Mouse (Mus musculus): ENCODE measurements around the gene Copa. TPM values are rescaled to one million over a fixed set of nuclear protein-coding genes. Genes with fewer than 3 reads are reported as not detected.
A peak's percentile ranks its signal among the peaks of the same experiment; 100 is the strongest.

Gene Copa
- polyA plus RNA-seq, 1 experiment from 2014 or later, result 176 TPM

DNA sequence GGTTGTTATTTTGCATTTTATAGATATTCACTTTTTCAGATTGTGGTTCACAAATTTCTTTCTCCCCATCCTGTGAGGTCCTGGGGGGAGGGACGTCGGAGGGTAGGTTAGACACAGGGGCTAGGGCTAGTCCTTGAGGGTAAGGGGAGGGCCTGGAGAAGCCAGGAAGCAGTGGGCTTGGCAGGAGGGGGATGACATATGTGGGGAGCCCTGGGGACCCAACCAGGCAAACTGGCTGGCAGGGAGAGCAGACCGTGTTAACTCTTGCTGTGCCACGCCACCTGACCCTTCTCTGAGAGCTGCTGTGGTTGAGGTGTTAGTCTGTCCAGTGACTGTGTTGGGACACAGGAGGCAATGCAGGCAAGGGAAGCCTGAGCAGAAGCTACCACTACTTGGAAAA is 21.7 kb upstream of the Copa start:
- no peak for DNase-seq (ENCODE audit: extremely low spot score, low spot score)
- Histone ChIP-seq H3K27me3 (ENCODE audit: poor library complexity, severe bottlenecking) (peaks cover 29% of the 10 kb centered on the region), H3K27ac (peak overlapping the region; percentile 79), H3K9me3 (no peaks in the 10 kb centered on the region), H3K4me1 (peaks cover 36% of the 10 kb centered on the region), H3K36me3 (replicated peaks) (peaks cover 21% of the 10 kb centered on the region), H3K4me3 (no peak overlapping the region)
- WGBS, result 56% methylated on average over 4 of the region's 4 CpGs

DNA sequence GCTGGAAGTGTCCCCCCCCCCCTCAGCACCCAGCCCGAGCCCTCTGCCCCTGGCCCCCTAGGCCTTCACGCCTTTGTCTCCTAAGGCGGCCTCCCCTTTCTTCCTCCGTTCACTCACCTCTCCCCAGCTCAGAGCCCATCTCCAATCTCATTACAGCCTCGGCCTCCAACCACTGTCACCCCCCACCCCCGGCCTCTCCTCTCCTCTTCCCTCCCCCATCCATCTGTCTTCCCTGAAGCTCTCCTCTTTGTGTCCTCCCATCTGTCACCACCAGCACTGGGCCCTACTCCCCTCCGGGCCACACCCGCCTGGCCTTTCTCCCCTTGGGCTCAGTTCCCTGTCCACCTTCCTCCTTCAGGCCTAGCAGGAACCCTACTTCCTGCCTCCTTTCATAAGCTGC is 21.1 kb upstream of the Copa start:
- DNase-seq (ENCODE audit: extremely low spot score, low spot score), result no peak
- 47% methylated on average over 8 of the region's 8 CpGs for WGBS
- Histone ChIP-seq H3K4me1 (peaks cover 36% of the 10 kb centered on the region), H3K27me3 (ENCODE audit: poor library complexity, severe bottlenecking) (peaks cover 24% of the 10 kb centered on the region), H3K36me3 (replicated peaks) (peaks cover 27% of the 10 kb centered on the region), H3K27ac (peak overlapping the region; percentile 79), H3K4me3 (no peak overlapping the region), H3K9me3 (no peaks in the 10 kb centered on the region)

DNA sequence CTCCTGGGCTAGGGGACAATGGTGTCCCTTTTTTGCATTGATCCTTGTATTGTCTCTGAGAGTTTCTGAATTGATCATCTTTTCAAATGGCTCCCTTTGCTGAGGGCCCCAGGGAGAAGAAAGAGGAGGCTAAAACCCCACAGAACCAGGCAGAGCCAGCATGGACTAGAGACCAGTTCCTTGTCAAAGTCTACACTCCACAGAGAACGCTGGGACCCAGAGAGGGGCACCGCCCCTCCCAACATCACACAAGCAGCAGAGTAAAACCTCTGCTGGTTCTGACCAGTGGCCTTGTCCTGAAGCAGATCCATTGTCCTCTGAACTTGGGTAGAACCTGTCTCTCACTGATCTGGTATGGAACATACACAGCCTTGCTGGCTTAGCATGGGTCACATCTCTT is 20.2 kb upstream of the Copa start:
- Histone ChIP-seq H3K27me3 (ENCODE audit: poor library complexity, severe bottlenecking) (peaks cover 15% of the 10 kb centered on the region; the same call in 1 of the 2 replicates), H3K4me3 (no peak overlapping the region), H3K27ac (peak overlapping the region; percentile 79; the same call in 1 of the 2 replicates), H3K9me3 (no peaks in the 10 kb centered on the region), H3K4me1 (peaks cover 36% of the 10 kb centered on the region), H3K36me3 (replicated peaks) (peaks cover 36% of the 10 kb centered on the region)
- no peak for DNase-seq (ENCODE audit: extremely low spot score, low spot score)
- 81% methylated on average over 2 of the region's 2 CpGs for WGBS

DNA sequence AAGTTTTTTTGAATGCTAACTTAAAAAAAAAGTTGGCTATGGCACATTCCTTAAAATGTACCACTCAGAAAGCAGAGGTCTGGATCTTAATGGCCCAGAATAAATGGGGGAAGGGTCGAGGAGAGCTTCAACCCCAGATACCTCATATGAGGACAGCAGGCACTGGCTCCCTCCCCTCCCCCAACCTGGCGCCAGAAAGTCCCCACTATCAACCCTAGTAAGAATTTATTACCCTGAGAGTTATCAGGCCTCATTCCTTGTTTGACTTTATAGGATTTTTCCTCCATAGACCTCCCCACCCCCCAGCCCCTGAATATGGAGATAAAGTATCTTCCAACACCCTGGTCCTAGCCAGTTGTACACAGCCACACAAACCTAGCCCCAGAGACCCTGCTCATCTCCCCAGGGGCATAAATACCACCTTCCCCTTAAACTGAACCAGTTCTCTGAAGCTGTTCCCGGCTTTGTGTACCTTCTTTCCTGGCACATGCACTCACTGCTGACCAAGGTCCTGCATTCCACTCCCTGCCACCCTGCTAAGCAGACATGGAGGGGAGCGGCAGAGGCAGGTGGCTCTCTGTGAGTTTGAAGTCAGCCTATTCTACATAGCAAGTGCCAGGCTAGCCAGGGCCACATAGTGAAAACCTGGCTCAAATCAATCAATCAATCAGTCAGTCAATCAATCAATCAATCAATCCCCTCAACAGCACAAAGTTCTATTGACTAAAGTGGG is 18.9 kb upstream of the Copa start:
- no peak overlapping the region for H3K27ac ChIP-seq
- peaks cover 5% of the 10 kb centered on the region; the same call in 1 of the 2 replicates for H3K27me3 ChIP-seq (ENCODE audit: poor library complexity, severe bottlenecking)
- peaks cover 49% of the 10 kb centered on the region for H3K36me3 ChIP-seq (replicated peaks)
- no peak overlapping the region for H3K4me3 ChIP-seq
- no peak for DNase-seq (ENCODE audit: extremely low spot score, low spot score)
- WGBS, result 66% methylated on average over 4 of the region's 4 CpGs
- no peaks in the 10 kb centered on the region for H3K9me3 ChIP-seq
- peaks cover 24% of the 10 kb centered on the region for H3K4me1 ChIP-seq

DNA sequence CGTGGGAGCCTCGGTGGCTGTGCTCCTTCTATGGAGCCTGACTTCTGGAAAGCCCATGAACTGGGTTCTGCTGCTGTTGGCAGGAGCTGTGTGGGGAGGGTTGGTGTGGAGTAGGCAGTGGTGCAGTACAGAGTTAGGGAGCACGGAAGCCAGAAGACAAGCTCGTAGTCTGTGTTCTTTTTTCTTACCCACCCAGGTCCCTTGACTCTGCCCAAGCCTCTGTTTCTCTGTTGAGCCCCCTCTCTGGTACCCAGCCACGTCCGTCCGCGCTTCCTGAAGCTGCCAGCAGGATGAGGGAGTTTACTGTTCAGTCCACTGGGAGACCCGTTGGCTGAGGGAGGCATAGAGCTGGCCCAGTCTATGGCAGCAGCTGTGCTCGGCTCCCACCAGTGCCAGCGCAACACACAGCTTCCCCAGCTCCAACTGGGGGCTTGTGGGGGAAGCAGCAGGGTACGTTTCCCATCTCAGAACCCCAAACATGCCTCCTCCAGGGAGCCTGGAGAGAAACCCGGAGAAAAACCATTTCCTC is 17.7 kb upstream of the Copa start:
- H3K27ac ChIP-seq, result peak overlapping the region; percentile 20
- no peaks in the 10 kb centered on the region for H3K27me3 ChIP-seq (ENCODE audit: poor library complexity, severe bottlenecking)
- H3K36me3 ChIP-seq (replicated peaks), result peaks cover 62% of the 10 kb centered on the region
- peaks cover 20% of the 10 kb centered on the region for H3K4me1 ChIP-seq
- 83% methylated on average over 13 of the region's 13 CpGs for WGBS
- H3K4me3 ChIP-seq, result no peak overlapping the region
- DNase-seq (ENCODE audit: extremely low spot score, low spot score), result no peak
- no peaks in the 10 kb centered on the region for H3K9me3 ChIP-seq

DNA sequence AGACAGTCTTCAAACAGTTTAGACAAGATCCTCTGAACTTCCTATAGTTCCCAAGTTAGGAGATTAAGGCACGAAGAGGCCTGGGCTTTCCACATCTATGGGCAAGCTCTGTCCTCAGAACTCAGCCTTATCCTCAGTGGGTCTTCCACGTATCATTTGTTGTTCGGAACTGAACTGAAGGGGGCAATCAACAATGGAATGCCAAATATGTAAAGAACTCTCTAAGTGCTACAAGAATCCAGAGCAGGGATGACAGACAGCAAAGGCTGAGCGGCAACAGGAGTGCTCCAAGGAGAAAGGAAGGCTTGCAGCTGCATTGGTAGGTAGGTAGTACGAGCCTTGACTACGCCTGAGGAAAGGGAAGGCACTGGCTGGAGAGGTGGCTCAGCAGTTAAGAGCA is 12.1 kb upstream of the Copa start:
- H3K4me1 ChIP-seq, result no peaks in the 10 kb centered on the region
- no peaks in the 10 kb centered on the region for H3K9me3 ChIP-seq
- no peak for DNase-seq (ENCODE audit: extremely low spot score, low spot score)
- H3K36me3 ChIP-seq (replicated peaks), result peaks cover 100% of the 10 kb centered on the region
- no peaks in the 10 kb centered on the region for H3K27me3 ChIP-seq (ENCODE audit: poor library complexity, severe bottlenecking)
- no peak overlapping the region for H3K27ac ChIP-seq
- WGBS, result 77% methylated on average over 6 of the region's 6 CpGs
- H3K4me3 ChIP-seq, result no peak overlapping the region

DNA sequence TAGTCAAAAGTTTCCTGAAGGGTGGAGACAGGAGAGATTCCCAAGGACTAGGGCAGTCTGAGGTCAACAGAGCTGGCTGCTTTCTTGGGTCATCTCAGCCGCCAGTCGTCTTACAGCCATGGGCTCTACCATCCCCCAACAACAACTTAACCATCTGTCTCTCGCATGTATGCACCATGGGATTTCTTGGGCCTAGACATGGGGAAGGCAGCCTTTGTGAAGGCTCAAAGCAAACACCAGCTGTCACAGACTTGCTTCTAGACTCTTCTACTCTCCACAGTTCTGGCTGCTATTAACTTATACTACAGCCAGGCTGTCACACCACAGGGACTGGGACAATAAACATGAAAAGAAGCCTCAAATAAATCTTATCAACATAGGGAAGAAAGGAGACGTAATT is 10.8 kb upstream of the Copa start:
- DNase-seq (ENCODE audit: extremely low spot score, low spot score), result no peak
- 88% methylated on average over 4 of the region's 4 CpGs for WGBS
- Histone ChIP-seq H3K4me3 (no peak overlapping the region), H3K9me3 (no peaks in the 10 kb centered on the region), H3K27ac (no peak overlapping the region), H3K27me3 (ENCODE audit: poor library complexity, severe bottlenecking) (no peaks in the 10 kb centered on the region), H3K4me1 (no peaks in the 10 kb centered on the region), H3K36me3 (replicated peaks) (peaks cover 100% of the 10 kb centered on the region)

DNA sequence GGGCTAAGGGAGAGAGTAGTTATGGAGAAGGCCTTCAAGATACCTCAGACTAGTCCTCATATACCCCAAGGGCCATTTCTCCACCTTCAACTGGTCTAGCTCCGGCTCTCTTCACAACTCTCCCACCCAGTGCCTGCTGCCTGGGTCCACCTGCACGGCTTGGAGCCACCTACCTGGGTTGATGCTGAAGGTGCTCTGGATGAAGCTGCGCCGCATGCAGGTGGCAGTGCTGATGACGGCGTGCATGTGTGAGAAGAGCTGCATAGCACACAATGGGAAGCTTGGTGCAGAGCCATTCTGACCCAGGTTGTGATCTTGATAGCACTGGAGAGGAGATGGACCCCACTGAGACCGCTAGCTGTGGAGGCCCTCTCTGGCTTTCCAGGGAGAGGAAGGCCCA is 9.7 kb upstream of the Copa start:
- no peak overlapping the region for H3K27ac ChIP-seq
- H3K4me3 ChIP-seq, result no peak overlapping the region
- no peaks in the 10 kb centered on the region for H3K9me3 ChIP-seq
- H3K36me3 ChIP-seq (replicated peaks), result peaks cover 100% of the 10 kb centered on the region
- no peak for DNase-seq (ENCODE audit: extremely low spot score, low spot score)
- no peaks in the 10 kb centered on the region for H3K27me3 ChIP-seq (ENCODE audit: poor library complexity, severe bottlenecking)
- 96% methylated on average over 7 of the region's 7 CpGs for WGBS
- no peaks in the 10 kb centered on the region for H3K4me1 ChIP-seq

DNA sequence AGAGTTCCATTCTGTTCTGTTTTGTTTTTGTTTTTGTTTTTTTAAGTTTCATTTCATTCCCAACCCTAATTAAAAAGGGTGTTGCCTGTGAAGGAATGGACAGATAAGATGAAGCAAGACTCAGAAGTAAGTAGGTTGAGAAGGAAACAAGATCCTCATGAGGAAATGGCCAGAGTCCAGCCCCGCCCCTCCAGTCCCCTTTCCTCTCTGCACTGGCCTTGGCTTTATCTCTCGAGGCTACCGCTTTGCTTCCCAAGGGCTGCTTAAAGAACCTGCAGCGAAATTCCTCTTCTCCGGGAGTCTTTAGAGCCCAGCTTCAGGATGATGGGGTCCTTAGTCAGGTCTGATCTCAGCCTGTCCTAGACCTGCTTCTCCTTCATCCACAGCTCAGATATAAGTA is 4.3 kb upstream of the Copa start:
- Histone ChIP-seq H3K9me3 (no peaks in the 10 kb centered on the region), H3K36me3 (replicated peaks) (peaks cover 76% of the 10 kb centered on the region), H3K27ac (no peak overlapping the region), H3K4me1 (peaks cover 11% of the 10 kb centered on the region), H3K27me3 (ENCODE audit: poor library complexity, severe bottlenecking) (no peaks in the 10 kb centered on the region), H3K4me3 (no peak overlapping the region)
- 81% methylated on average over 5 of the region's 5 CpGs for WGBS
- DNase-seq (ENCODE audit: extremely low spot score, low spot score), result no peak

DNA sequence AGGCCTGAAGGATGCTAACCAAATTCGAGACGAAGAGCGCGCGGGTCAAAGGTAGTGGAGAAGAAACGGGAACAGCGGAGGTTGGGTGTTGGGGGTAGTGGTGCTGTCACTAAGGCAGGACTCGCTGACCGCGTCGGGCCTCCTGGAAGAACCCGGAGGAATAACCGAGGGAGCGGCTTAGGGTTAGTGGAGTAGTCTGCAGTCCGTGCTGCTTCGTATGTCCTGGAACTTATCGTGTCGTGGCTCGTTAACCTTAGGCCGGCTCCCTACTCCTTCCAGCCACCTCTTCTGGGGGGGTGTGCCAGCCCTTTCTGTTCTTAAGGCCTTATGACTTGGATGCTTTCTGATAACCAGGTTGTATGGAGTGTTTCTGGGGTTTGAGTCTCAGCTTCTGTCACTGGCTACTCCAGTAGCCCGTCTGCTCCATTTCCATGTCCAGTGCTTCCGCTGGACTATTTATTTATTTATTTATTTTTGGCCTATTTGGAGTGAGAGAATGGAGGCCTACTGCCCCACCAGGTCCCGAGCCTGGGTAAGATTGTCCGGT is 643 bp downstream of the Copa start:
- DNase-seq (ENCODE audit: extremely low spot score, low spot score), result no peak
- Histone ChIP-seq H3K4me3 (peak overlapping the region; percentile 72), H3K27me3 (ENCODE audit: poor library complexity, severe bottlenecking) (no peaks in the 10 kb centered on the region), H3K4me1 (peaks cover 25% of the 10 kb centered on the region), H3K9me3 (no peaks in the 10 kb centered on the region), H3K27ac (peak overlapping the region; percentile 96), H3K36me3 (replicated peaks) (peaks cover 30% of the 10 kb centered on the region)
- 4% methylated on average over 24 of the region's 24 CpGs for WGBS

DNA sequence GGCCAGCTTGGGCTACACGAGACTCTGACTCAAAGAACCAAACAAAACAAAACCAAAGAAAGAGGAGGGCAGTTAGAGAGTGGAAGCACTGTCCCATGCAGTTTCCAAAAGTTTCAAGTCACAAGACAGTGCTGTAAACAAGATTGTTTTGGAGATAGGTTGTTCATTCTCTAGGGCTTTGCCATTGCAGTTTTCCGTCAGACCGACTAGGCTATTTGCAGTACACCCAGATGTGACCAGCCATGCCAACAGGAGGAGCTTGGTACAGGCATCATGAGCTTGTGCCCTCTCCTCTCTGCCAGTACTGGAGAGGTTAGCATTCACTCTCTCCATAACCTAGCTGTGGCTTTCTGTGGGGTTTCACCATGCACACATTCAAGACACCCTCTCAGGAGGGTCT is 11.2 kb downstream of the Copa start:
- no peak overlapping the region for H3K4me3 ChIP-seq
- peaks cover 93% of the 10 kb centered on the region for H3K36me3 ChIP-seq (replicated peaks)
- H3K9me3 ChIP-seq, result no peaks in the 10 kb centered on the region
- no peaks in the 10 kb centered on the region for H3K4me1 ChIP-seq
- H3K27ac ChIP-seq, result no peak overlapping the region
- WGBS, result 86% methylated on average over 3 of the region's 3 CpGs
- no peak for DNase-seq (ENCODE audit: extremely low spot score, low spot score)
- H3K27me3 ChIP-seq (ENCODE audit: poor library complexity, severe bottlenecking), result no peaks in the 10 kb centered on the region

DNA sequence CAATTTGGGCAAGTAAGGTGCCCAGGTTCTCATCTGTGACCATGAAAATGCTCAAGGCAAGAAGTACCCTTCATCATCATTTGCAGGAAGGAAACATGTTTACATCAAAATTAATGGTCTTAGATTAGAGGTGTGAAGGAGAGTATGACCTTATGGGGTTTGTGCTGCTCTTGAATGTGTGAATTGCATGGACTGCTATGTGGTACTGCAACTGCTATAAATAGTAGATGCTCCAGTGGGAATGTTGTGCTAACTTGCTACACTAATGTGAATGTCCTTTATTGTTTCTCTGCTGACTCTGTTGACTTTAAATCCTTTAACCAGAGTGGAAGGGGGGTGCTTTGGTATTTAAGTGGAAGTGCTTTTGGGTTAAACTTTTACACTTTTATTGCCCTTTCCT is 12.0 kb downstream of the Copa start:
- H3K27ac ChIP-seq, result no peak overlapping the region
- H3K27me3 ChIP-seq (ENCODE audit: poor library complexity, severe bottlenecking), result no peaks in the 10 kb centered on the region
- H3K36me3 ChIP-seq (replicated peaks), result peaks cover 93% of the 10 kb centered on the region
- H3K9me3 ChIP-seq, result no peaks in the 10 kb centered on the region
- H3K4me3 ChIP-seq, result no peak overlapping the region
- H3K4me1 ChIP-seq, result no peaks in the 10 kb centered on the region
- DNase-seq (ENCODE audit: extremely low spot score, low spot score), result no peak

DNA sequence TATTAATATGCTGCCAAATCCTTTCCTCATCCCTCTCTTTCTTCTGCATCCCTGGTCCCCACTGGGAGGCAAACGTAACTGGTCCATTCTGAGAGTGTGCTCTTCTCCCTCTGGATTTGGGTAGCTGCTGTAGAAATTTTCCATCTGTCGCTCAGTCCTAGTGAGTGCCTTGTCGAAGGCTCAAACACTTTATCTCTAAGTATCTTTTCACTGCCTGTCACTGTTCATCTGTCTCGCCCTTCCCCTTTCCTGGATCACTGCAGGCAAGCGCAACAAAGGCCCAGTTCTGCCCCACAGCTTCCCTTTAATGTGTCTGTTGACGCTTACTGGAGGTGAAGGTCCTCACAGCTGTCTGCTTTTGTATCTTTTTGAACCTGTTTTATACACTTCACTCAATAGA is 12.9 kb downstream of the Copa start:
- Histone ChIP-seq H3K27me3 (ENCODE audit: poor library complexity, severe bottlenecking) (no peaks in the 10 kb centered on the region), H3K4me3 (no peak overlapping the region), H3K9me3 (no peaks in the 10 kb centered on the region), H3K36me3 (replicated peaks) (peaks cover 93% of the 10 kb centered on the region), H3K4me1 (no peaks in the 10 kb centered on the region), H3K27ac (no peak overlapping the region)
- no peak for DNase-seq (ENCODE audit: extremely low spot score, low spot score)
- 87% methylated on average over 6 of the region's 6 CpGs for WGBS

All from forebrain, embryonic 10.5 days (tissue).